Mouse (Mus musculus): ENCODE measurements at regions not wholly inside any gene's neighbourhood (a gene's known extent, or its start where the extent isn't known, plus 50 kb on each side); places are given as distances from the start of the nearest gene placed in this dataset.

- intact Hi-C loops (cut with DNase I), result no loop called here
- no peak for DNase-seq (ENCODE audit: low spot score in 2 of 2)
These were observed 357.8 kb downstream of the Stim2 start for GRCm38 (mm10) chr5:54356105-54356504.

GRCm38 (mm10) chr5:54357501-54357900, 359.2 kb downstream of the Stim2 start:
- intact Hi-C loops (cut with DNase I), result no loop called here
- DNase-seq (ENCODE audit: low spot score in 2 of 2), result no peak

GRCm38 (mm10) chr5:54358221-54358620, 359.9 kb downstream of the Stim2 start:
- intact Hi-C loops (cut with DNase I), result no loop called here
- no peak for DNase-seq (ENCODE audit: low spot score in 2 of 2)

Data from left cerebral cortex, postnatal 36 days (tissue).